ENCODE assay signal across 8 mouse cellular contexts in genomic region chr6:121211743-121212142, GRCm38 (mm10). TPM values are rescaled to one million over a fixed set of nuclear protein-coding genes. Genes with fewer than 3 reads are reported as not detected.
DNase-seq lines count a peak whose midpoint lies in the region; ATAC-seq and TF ChIP-seq lines count a peak whose summit lies in the region.

No protein-coding gene starts in this region.

- ATAC-seq in heart, embryonic 12.5 days (ENCODE audit: insufficient number of reproducible peaks, low FRiP score): no peak
- no peak for ATAC-seq in neural tube, embryonic 13.5 days (ENCODE audit: low read depth)

- peak overlapping the region; percentile 89 for H3K4me2 ChIP-seq in heart, embryonic 12.5 days
- peak overlapping the region; percentile 91 for H3K4me2 ChIP-seq in neural tube, embryonic 13.5 days

- H3K4me1 ChIP-seq in heart, embryonic 12.5 days (replicated peaks): peaks cover 25% of the 10 kb centered on the region
- H3K4me1 ChIP-seq in liver, adult 2 months (ENCODE audit: control insufficient read depth, insufficient read depth, low read length): peaks cover 6% of the 10 kb centered on the region
- peaks cover 19% of the 10 kb centered on the region for H3K4me1 ChIP-seq in neural tube, embryonic 13.5 days (replicated peaks)

- no peak for TF ChIP-seq POLR2A in liver, adult 2 months (IDR thresholded peaks at IDR 0.05; ENCODE audit: extremely low read depth, insufficient read depth, low read length)

- DNase-seq in cerebellum, adult 11-12 months: peak; percentile 33
- no peak for DNase-seq in cerebellum, adult 8-10 months
- peak; percentile 57 to 71 for DNase-seq in cerebellum, postnatal 14 days
- peak; percentile 39 for DNase-seq in liver, adult 2 months (ENCODE audit: extremely low read depth, low read depth, low spot score)
- DNase-seq in thymus, postnatal 0 days (ENCODE audit: low spot score): no peak
- DNase-seq in layer of hippocampus, adult 9-10 months (ENCODE audit: low spot score): no peak

- 0 out of 2 replicates have a peak overlapping the region, but pooled peaks have one; percentile 61 for H3K9ac ChIP-seq in heart, embryonic 12.5 days
- no peak overlapping the region for H3K9ac ChIP-seq in liver, adult 2 months (ENCODE audit: low read depth, low read length)
- H3K9ac ChIP-seq in neural tube, embryonic 13.5 days: no peak overlapping the region

- H3K79me2 ChIP-seq in liver, adult 2 months (ENCODE audit: control insufficient read depth, insufficient read depth, low read length): no peaks in the 10 kb centered on the region

- 11% methylated on average over 5 of the region's 5 CpGs for WGBS in heart, embryonic 12.5 days
- WGBS in liver, adult 2 months: 21% methylated on average over 5 of the region's 5 CpGs
- 6% methylated on average over 5 of the region's 5 CpGs for WGBS in neural tube, embryonic 13.5 days

- peaks cover 40% of the 10 kb centered on the region for H3K27me3 ChIP-seq in heart, embryonic 12.5 days (replicated peaks)
- H3K27me3 ChIP-seq in liver, adult 2 months (ENCODE audit: control insufficient read depth, insufficient read depth, low read length): no peaks in the 10 kb centered on the region
- H3K27me3 ChIP-seq in neural tube, embryonic 13.5 days: peaks cover 39% of the 10 kb centered on the region

- no peaks in the 10 kb centered on the region for H3K36me3 ChIP-seq in heart, embryonic 12.5 days
- H3K36me3 ChIP-seq in liver, adult 2 months (ENCODE audit: control insufficient read depth, insufficient read depth, low read length): no peaks in the 10 kb centered on the region
- no peaks in the 10 kb centered on the region for H3K36me3 ChIP-seq in neural tube, embryonic 13.5 days

- 0 out of 2 replicates have a peak, but pooled peaks cover 9% of the 10 kb centered on the region for H3K9me3 ChIP-seq in heart, embryonic 12.5 days (replicated peaks)
- no peaks in the 10 kb centered on the region for H3K9me3 ChIP-seq in neural tube, embryonic 13.5 days

- TF ChIP-seq CTCF in liver, adult 2 months (IDR thresholded peaks at IDR 0.05; ENCODE audit: low read depth, low read length): no peak

- H3K27ac ChIP-seq in heart, embryonic 12.5 days (ENCODE audit: poor library complexity, severe bottlenecking): no peak overlapping the region
- H3K27ac ChIP-seq in liver, adult 2 months (replicated peaks; ENCODE audit: insufficient read depth, low read depth, low read length): no peak overlapping the region
- H3K27ac ChIP-seq in neural tube, embryonic 13.5 days (replicated peaks): no peak overlapping the region

- H3K4me3 ChIP-seq in heart, embryonic 12.5 days: peak overlapping the region; percentile 50
- no peak overlapping the region; the same call in 1 of the 2 replicates for H3K4me3 ChIP-seq in liver, adult 2 months (ENCODE audit: insufficient read depth, low read depth, low read length)
- H3K4me3 ChIP-seq in neural tube, embryonic 13.5 days: peak overlapping the region; percentile 45; the same call in 1 of the 2 replicates

RNA-seq across cellular contexts. Expression of gene Tuba8, which starts 1.2 kb away (rescaled TPM):
- polyA plus RNA-seq in heart, embryonic 12.5 days (2016; fragmentation: Nextera tagmentation; extraction: Ambion mirVana): 0.42 and 0.55 TPM in 2 replicates
- total RNA-seq in liver, adult 2 months (2014; rRNA removed): 0.55 and 1.9 TPM in 2 replicates
- polyA plus RNA-seq in liver, adult 2 months (2012; rRNA removed): 1.5 and 1.6 TPM in 2 replicates
- 0.21 and 0.25 TPM in 2 replicates for polyA plus RNA-seq in neural tube, embryonic 13.5 days (2015; fragmentation: Nextera tagmentation; extraction: Ambion mirVana)
- polyA plus RNA-seq in thymus, postnatal 0 days (2015; fragmentation: Nextera tagmentation; extraction: Ambion mirVana): 5.0 and 6.1 TPM in 2 replicates

RNA-seq across cellular contexts. Expression of gene Pex26, which starts 28.3 kb away (rescaled TPM):
- 6.1 and 6.5 TPM in 2 replicates for polyA plus RNA-seq in heart, embryonic 12.5 days (2016; fragmentation: Nextera tagmentation; extraction: Ambion mirVana)
- 10.0 and 13.2 TPM in 2 replicates for total RNA-seq in liver, adult 2 months (2014; rRNA removed)
- 20.4 and 23.5 TPM in 2 replicates for polyA plus RNA-seq in liver, adult 2 months (2012; rRNA removed)
- polyA plus RNA-seq in neural tube, embryonic 13.5 days (2015; fragmentation: Nextera tagmentation; extraction: Ambion mirVana): 12.3 and 13.5 TPM in 2 replicates
- 7.3 and 8.0 TPM in 2 replicates for polyA plus RNA-seq in thymus, postnatal 0 days (2015; fragmentation: Nextera tagmentation; extraction: Ambion mirVana)

RNA-seq across cellular contexts. Expression of gene Usp18, which starts 34.0 kb away (rescaled TPM):
- 1.5 and 1.8 TPM in 2 replicates for polyA plus RNA-seq in heart, embryonic 12.5 days (2016; fragmentation: Nextera tagmentation; extraction: Ambion mirVana)
- total RNA-seq in liver, adult 2 months (2014; rRNA removed): 16.8 and 25.5 TPM in 2 replicates
- 9.7 and 27.8 TPM in 2 replicates for polyA plus RNA-seq in liver, adult 2 months (2012; rRNA removed)
- polyA plus RNA-seq in neural tube, embryonic 13.5 days (2015; fragmentation: Nextera tagmentation; extraction: Ambion mirVana): 1.0 and 2.9 TPM in 2 replicates
- polyA plus RNA-seq in thymus, postnatal 0 days (2015; fragmentation: Nextera tagmentation; extraction: Ambion mirVana): 48.3 and 54.4 TPM in 2 replicates

Comparison
In these comparisons a context has a peak if more than half of its experiments do, and no peak if none do; other contexts are left out.
1. DNase-seq: peak in cerebellum, adult 11-12 months (single experiment), cerebellum, postnatal 14 days (2 of 2) and liver, adult 2 months (single experiment); none in cerebellum, adult 8-10 months (single experiment), thymus, postnatal 0 days (single experiment) and layer of hippocampus, adult 9-10 months (single experiment).